Mouse (Mus musculus): ENCODE results near the gene Notum. TPM values are rescaled to one million over a fixed set of nuclear protein-coding genes. Genes with fewer than 3 reads are reported as not detected.

Gene Notum
- 1 to 10 TPM in 1 of 2 experiments, not detected in 1; 1.8 TPM for total RNA-seq (2023)

DNA sequence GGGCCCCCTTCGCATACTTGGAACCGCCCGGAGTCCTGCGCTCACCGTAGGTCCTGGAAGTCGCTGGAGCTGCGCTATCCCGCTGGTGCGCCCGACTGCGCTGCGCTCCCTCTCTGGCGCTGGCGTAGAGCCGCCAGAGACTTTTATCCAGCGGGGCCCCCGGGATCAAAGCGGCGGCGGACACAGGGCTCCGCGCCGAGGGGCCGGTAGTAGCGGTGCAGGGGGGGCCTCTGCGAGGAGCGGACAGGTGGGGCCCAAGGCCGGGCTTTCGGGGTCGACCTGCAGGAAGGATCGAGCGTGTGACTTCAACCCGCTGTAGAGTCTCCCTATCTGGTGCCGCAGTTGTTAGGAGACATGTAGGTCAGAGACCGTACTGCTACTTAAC, at the start of gene Notum:
Gene Notum (minus strand): TSS at position 100 of the 385 bp plus-strand sequence.

DNA sequence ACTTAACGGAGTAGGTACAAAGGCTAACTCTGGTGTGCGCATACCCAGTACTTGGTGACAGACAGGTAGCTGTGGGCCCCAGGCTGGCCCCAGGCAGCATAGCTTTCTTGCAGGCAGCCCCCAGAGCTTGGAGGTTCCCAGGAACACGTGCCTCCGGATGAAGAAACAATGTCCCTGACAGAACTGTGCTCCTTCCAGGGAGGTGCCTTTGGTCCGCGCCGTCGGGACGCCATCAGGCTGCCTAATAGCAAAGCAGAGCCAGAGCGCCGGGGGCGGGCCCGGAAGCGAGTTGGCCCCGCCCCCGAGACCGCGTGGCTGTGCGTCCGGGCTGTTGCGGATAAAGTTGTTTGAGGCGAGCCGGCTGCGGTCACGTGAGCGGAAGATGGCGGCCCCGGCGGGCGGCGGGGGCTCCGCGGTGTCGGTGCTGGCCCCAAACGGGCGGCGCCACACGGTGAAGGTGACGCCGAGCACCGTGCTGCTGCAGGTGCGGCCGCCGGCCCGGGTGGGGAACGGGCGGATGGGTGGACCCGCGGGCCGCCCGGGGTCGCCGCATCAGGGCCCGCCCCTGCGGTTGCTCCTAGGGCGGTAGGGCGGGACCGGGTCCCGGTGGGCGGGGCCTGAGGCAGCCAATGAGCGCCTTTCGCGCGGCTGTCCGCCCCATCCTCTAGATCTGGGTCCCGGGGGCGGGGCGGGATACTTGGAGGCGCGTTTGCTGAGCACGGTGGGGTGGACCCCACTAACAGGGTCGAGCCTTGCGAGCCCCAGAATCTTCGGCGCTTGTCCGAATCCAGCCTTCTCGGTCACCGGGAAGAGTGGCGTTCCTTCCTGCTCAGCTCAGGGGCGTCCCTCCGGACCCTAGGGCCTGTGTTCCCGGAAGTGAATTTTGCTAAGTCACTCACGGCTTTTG, 12.0 kb upstream of the Notum start, which contains the start of gene Aspscr1:
Gene Aspscr1 (plus strand): TSS at position 287 of the 907 bp plus-strand sequence.

DNA sequence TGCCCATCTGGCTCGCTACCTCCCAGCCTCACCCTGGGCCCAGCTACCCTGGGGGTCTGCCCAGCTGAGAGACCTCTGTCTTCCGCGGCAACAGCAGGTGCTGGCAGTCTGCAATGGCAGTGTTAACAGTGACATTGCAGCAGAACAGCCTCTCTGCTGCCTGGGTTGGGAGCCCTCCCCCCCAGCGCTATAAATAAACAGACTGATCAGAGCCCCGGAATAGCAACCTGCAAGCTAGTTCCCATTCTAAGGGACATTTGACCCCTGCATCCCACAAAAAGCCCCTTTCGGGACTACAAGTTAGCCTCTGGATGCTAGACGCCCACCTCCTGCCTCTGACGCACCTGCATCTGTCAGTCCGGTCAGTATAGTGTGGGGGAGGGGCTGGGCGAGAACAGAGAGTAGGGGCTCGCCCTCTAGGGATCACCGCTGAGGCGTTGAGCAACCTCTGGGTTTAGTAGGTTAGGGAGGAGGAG, 12.9 kb downstream of the Notum start, which contains the start of gene Myadml2:
Gene Myadml2 (minus strand): TSS at position 158 of the 476 bp plus-strand sequence.

DNA sequence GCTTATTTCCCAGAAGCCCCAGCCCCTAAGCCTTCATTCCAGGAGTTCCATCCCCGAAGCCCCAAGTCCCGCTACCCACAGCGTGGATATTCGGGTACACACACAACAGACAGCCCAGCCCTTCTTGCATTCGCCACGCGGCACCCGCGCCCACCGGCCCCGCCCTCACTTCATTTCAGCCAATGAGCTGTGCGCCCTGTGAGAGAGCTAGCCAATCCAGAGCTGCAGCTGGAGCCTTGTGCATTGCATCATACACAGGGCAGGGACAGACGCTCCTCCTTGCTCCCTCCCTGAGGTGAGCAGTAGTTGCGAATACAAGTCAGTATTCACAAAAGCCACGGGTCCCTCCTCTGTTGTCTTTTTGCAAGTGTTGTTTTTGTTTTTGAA, 17.4 kb downstream of the Notum start, which contains the start of gene Pycr1:
Gene Pycr1 (minus strand): TSS at position 169 of the 387 bp plus-strand sequence.

DNA sequence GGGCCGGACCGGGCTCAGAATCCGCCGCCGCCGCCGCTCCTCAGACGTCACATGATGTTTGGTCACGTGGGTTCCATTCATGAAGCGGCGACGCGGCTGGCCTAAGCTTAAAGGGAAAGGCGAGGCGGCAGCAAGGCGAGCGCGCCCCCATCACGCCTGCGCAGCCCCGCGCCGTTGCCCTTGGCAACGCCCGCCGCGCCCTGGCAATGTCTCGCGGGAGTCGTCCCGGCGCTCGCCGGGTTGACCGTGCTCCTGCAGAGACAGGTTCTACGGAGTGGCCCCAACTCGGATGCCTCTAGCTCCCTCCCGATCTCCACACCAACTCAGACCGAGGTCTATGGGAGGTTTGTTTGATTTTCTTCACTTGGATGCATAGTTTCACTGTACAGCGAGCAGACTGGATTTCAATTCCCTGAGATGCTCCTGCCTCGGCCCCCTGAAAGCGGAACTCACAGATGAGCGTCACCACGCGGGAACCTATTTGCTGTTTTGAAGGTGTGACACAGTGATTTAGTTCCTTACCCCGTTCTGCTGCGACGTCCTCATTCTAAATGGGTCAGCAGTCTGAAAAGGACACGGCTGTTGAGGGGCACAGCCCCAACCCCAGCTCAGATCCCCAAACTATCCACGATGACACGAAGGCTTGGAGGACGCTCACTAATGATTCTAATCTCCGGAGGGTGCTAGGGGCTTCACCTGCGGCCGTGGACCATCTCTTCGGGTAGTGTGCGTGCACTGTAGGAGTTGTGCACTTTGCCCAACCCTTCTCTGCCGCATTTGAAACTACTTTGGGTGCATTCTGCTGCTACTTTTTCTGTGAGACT, 27.2 kb downstream of the Notum start, which contains the start of gene Mafg:
Gene Mafg (minus strand): TSS at position 81 of the 824 bp plus-strand sequence.

DNA sequence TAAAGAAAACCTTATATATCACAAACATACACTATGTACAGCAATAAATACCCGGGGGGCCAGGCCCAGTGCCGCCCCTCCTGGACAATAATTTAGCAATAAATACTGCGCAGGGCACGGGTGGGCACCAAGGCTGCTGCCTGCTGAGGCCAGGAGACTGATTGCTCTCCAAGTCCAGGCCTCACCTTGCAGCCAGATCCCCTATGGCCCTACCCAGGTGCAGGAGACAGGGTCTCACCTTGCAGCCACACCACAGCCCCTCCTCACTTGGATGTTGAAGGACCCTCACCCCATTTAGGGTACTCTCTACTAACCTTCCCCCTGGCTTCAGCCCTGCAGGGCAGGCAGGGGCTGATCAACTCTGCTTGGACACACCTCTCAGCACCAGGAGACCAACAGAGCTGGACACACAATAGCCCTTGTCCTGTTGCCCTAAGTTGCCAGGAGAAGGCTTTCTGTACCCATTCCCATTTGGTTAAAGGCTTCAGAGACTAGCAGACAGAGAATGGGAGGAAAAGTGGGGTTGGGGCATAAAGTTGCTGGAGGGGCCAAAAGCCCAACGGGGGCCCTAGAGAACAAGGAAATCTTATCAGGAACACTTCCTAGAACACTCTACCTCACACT, 35.7 kb downstream of the Notum start, which contains the start of gene Sirt7:
Gene Sirt7 (minus strand): TSS at position 89 of the 624 bp plus-strand sequence.

DNA sequence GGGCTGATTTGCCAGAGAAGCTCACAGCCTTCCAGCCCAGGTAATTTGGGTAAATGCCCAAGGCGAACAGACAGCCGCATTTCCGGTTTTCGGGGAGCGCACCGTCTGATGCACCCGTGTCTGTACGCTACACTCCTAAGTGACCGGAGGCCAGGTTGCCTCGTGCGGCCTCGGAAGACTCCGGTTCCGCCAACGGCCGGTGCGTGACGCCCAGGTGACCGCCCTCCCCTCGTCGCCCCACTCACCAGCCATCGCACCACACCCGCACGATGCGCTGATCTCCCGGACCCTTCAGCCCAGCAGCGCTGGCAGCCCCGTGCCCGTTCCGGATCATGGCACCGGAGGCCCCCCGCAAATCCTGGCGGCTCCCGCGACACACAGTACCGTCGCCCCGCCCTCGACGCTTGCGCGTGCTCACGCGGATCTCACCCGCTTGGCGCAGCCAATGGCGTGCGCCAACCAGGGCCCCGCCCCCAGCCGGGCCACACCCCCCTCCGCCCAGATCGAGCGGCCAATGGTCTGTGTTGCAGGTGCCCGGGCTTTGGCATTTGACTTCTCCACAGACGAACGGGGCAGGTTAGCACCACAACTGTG, 43.4 kb downstream of the Notum start, which contains the start of gene Pcyt2:
Gene Pcyt2 (minus strand): TSS at position 418 of the 594 bp plus-strand sequence.

DNA sequence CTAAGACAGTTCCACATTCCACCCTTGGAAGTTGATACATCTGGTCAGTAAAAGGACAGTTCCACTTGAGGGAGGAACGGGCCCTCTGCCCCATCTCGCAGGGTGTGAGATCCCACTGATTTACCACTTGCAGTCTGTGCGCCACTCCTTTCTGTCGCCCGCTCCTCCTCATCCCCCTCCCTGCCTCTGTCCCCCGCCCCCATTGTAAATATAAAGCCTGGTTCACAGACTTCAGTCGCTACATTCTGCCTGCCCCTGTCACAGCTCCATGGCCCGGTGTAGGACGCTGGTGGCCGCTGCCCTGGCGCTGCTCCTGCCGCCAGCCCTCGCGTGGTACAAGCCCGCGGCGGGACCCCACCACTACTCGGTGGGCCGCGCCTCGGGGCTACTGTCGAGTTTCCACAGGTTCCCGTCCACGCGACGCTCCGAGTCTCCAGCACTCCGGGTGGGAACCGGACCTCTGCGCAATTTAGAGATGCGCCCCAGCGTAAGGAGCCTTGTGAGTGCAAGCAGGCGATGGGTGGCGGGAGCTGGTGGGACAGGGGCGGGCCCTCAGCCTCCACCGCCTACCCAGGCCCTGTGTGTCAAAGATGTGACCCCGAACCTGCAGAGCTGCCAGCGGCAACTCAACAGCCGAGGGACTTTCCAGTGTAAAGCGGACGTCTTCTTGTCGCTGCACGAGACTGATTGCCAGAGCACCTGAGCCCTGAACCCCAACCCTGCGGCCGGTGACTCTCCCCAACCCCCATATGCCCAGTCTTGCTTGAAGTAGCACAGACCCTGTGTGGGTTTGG, 52.5 kb downstream of the Notum start, which contains the start of gene Npb:
Gene Npb (plus strand): TSS at position 237 of the 794 bp plus-strand sequence.

Other genes starting within 250 kb of the Notum start
- 10 to 100 TPM; 46.4 to 49.1 TPM for gene Nploc4, start 223.5 kb downstream of the Notum start, total RNA-seq (2023)
- gene Tspan10, start 218.5 kb downstream of the Notum start, total RNA-seq (2023) = under 1 TPM in 1 of 2 experiments, not detected in 1; 0.22 TPM
- not detected for gene Pde6g, start 207.7 kb downstream of the Notum start, total RNA-seq (2023)
- gene Oxld1, start 203.1 kb downstream of the Notum start, total RNA-seq (2023) = 1 to 10 TPM; 5.2 to 6.9 TPM
- 10 to 100 TPM in 1 of 2 experiments, 1 to 10 TPM in 1; 9.3 to 11.5 TPM for gene Ccdc137, start 203.1 kb downstream of the Notum start, total RNA-seq (2023)
- gene Arl16, start 193.6 kb downstream of the Notum start, total RNA-seq (2023) = 1 to 10 TPM; 8.2 to 9.5 TPM
- gene Mrpl12, start 176.6 kb downstream of the Notum start, total RNA-seq (2023) = 10 to 100 TPM; 15.7 to 20.7 TPM
- 10 to 100 TPM; 12.5 to 13.2 TPM for gene Slc25a10, start 169.3 kb downstream of the Notum start, total RNA-seq (2023)
- gene Gcgr, start 130.5 kb downstream of the Notum start, total RNA-seq (2023) = not detected
- gene Mcrip1, start 111.4 kb downstream of the Notum start, total RNA-seq (2023) = 10 to 100 TPM; 28.5 to 32.8 TPM
- gene Ppp1r27, start 110.0 kb downstream of the Notum start, total RNA-seq (2023) = not detected
- gene P4hb, start 87.9 kb downstream of the Notum start, total RNA-seq (2023) = 100 to 1,000 TPM; 250 to 293 TPM
- 100 to 1,000 TPM; 404 to 468 TPM for gene Arhgdia, start 79.6 kb downstream of the Notum start, total RNA-seq (2023)
- 100 to 1,000 TPM; 129 to 148 TPM for gene Alyref, start 62.8 kb downstream of the Notum start, total RNA-seq (2023)
- gene Anapc11, start 62.8 kb downstream of the Notum start, total RNA-seq (2023) = 10 to 100 TPM; 51.5 to 52.9 TPM
- 1 to 10 TPM in 1 of 2 experiments, not detected in 1; 1.3 TPM for gene Npb, start 52.7 kb downstream of the Notum start, total RNA-seq (2023)
- 10 to 100 TPM; 33.2 to 34.6 TPM for gene Pcyt2, start 43.2 kb downstream of the Notum start, total RNA-seq (2023)
- 100 to 1,000 TPM; 117 to 133 TPM for gene Sirt7, start 35.9 kb downstream of the Notum start, total RNA-seq (2023)
- gene Mafg, start 27.6 kb downstream of the Notum start, total RNA-seq (2023) = 100 to 1,000 TPM; 143 to 148 TPM
- 1 to 10 TPM; 1.3 to 2.7 TPM for gene Pycr1, start 17.4 kb downstream of the Notum start, total RNA-seq (2023)
- not detected for gene Myadml2, start 13.0 kb downstream of the Notum start, total RNA-seq (2023)
- gene Aspscr1, start 11.8 kb upstream of the Notum start, total RNA-seq (2023) = 10 to 100 TPM; 79.9 to 88.5 TPM
- gene Cenpx, start 52.6 kb upstream of the Notum start, total RNA-seq (2023) = 10 to 100 TPM; 35.5 to 36.7 TPM
- gene Lrrc45, start 52.8 kb upstream of the Notum start, total RNA-seq (2023) = 10 to 100 TPM; 11.7 to 15.4 TPM
- under 1 TPM in 1 of 2 experiments, not detected in 1; 0.67 TPM for gene Rac3, start 60.3 kb upstream of the Notum start, total RNA-seq (2023)
- 10 to 100 TPM in 1 of 2 experiments, 1 to 10 TPM in 1; 6.2 to 12.1 TPM for gene Dcxr, start 66.1 kb upstream of the Notum start, total RNA-seq (2023)
- 10 to 100 TPM in 1 of 2 experiments, 1 to 10 TPM in 1; 4.7 to 10.3 TPM for gene Cbr2, start 70.9 kb upstream of the Notum start, total RNA-seq (2023)
- 10 to 100 TPM; 42.1 to 54.6 TPM for gene Hmga1b, start 101.6 kb upstream of the Notum start, total RNA-seq (2023)
- gene Rfng, start 123.0 kb upstream of the Notum start, total RNA-seq (2023) = 10 to 100 TPM; 12.8 to 14.4 TPM
- gene Gps1, start 123.1 kb upstream of the Notum start, total RNA-seq (2023) = 10 to 100 TPM; 32.3 to 47.8 TPM
- gene Dus1l, start 135.2 kb upstream of the Notum start, total RNA-seq (2023) = 10 to 100 TPM; 31.9 to 38.5 TPM
- gene Fasn, start 163.4 kb upstream of the Notum start, total RNA-seq (2023) = 10 to 100 TPM; 22.3 to 24.3 TPM